In genomic region chr11:77242912-77243311, GRCm38 (mm10) we compare ENCODE assay signal across 14 mouse cellular contexts. TPM values are rescaled to one million over a fixed set of nuclear protein-coding genes. Genes with fewer than 3 reads are reported as not detected.
DNase-seq lines count a peak whose midpoint lies in the region; ATAC-seq and TF ChIP-seq lines count a peak whose summit lies in the region.
"Had no signal": no experiment of that assay in that cellular context is flagged by ENCODE, and none has a peak within 500 bp of the region (broad histone marks: within the 10 kb centered on the region; RNA-seq: fewer than 3 reads in every experiment).

No protein-coding gene starts in this region.

- ATAC-seq in kidney, postnatal 0 days (replicated peaks; ENCODE audit: low FRiP score, low read depth), result no peak
- ATAC-seq in midbrain, embryonic 14.5 days (ENCODE audit: low FRiP score, low TSS enrichment), result no peak
- ATAC-seq in midbrain, postnatal 0 days (ENCODE audit: low FRiP score), result no peak

- H3K9ac ChIP-seq in kidney, postnatal 0 days (ENCODE audit: low read depth, low read length), result no peak overlapping the region
- no peak overlapping the region for H3K9ac ChIP-seq in midbrain, embryonic 14.5 days (replicated peaks; ENCODE audit: low read length)
- H3K9ac ChIP-seq in midbrain, postnatal 0 days (replicated peaks; ENCODE audit: low read length, poor library complexity, severe bottlenecking), result no peak overlapping the region
- no peak overlapping the region for H3K9ac ChIP-seq in MEL (ENCODE audit: control insufficient read depth, low read depth, low read length, poor library complexity, severe bottlenecking)
- H3K9ac ChIP-seq: hindbrain, embryonic 13.5 days had no signal

- H3K4me3 ChIP-seq in kidney, postnatal 0 days (replicated peaks; ENCODE audit: low read depth, low read length), result no peak overlapping the region
- H3K4me3 ChIP-seq in midbrain, embryonic 14.5 days (replicated peaks; ENCODE audit: low read depth, low read length), result no peak overlapping the region
- H3K4me3 ChIP-seq in midbrain, postnatal 0 days (ENCODE audit: low read depth, low read length), result no peak overlapping the region
- H3K4me3 ChIP-seq in MEL (ENCODE audit: control insufficient read depth in 1 of 2, insufficient read depth in 1 of 2, low read depth in 2 of 2, low read length in 2 of 2) (no peak overlapping the region), myocyte (no peak overlapping the region)
- H3K4me3 ChIP-seq: hindbrain, embryonic 13.5 days had no signal

- DNase-seq in kidney, postnatal 0 days (ENCODE audit: low spot score), result peak; percentile 58
- no peak for DNase-seq in kidney, postnatal 36 days
- peak; percentile 25 for DNase-seq in midbrain, embryonic 14.5 days
- DNase-seq in midbrain, postnatal 0 days (ENCODE audit: low spot score), result no peak
- peak; percentile 56 for DNase-seq in MEL (ENCODE audit: low read depth, low spot score)
- DNase-seq in adrenal gland, adult 18-20 months (ENCODE audit: low spot score in 2 of 2), result no peak
- no peak for DNase-seq in kidney, postnatal 4 days
- DNase-seq: adrenal gland, adult 8-10 months; cerebellum, adult 18-20 months; kidney, adult 11 months; layer of hippocampus, postnatal 36 days; thymus, postnatal 36 days had no signal

- H3K27ac ChIP-seq in kidney, postnatal 0 days, result no peak overlapping the region
- H3K27ac ChIP-seq in midbrain, embryonic 14.5 days (replicated peaks; ENCODE audit: low read depth, low read length), result no peak overlapping the region
- H3K27ac ChIP-seq in midbrain, postnatal 0 days (ENCODE audit: low read depth, low read length), result no peak overlapping the region
- no peak overlapping the region for H3K27ac ChIP-seq in MEL (ENCODE audit: control insufficient read depth, low read depth, low read length)
- H3K27ac ChIP-seq: hindbrain, embryonic 13.5 days had no signal

- no peak overlapping the region for H3K4me2 ChIP-seq in kidney, postnatal 0 days (ENCODE audit: low read length)
- H3K4me2 ChIP-seq in midbrain, embryonic 14.5 days (ENCODE audit: low read length), result no peak overlapping the region
- H3K4me2 ChIP-seq in midbrain, postnatal 0 days (ENCODE audit: low read depth, low read length, poor library complexity, severe bottlenecking), result no peak overlapping the region
- H3K4me2 ChIP-seq in myocyte (ENCODE audit: low read depth), result peak overlapping the region; percentile 28
- H3K4me2 ChIP-seq: hindbrain, embryonic 13.5 days had no signal

- H3K27me3 ChIP-seq in kidney, postnatal 0 days (ENCODE audit: insufficient read depth, low read length), result no peaks in the 10 kb centered on the region
- H3K27me3 ChIP-seq in midbrain, embryonic 14.5 days (ENCODE audit: control insufficient read depth, insufficient read depth, low read length), result no peaks in the 10 kb centered on the region
- H3K27me3 ChIP-seq in midbrain, postnatal 0 days (ENCODE audit: insufficient read depth, low read length), result no peaks in the 10 kb centered on the region
- H3K27me3 ChIP-seq in MEL (ENCODE audit: control insufficient read depth in 1 of 2, insufficient read depth in 2 of 2, low read length in 2 of 2) (no peaks in the 10 kb centered on the region), myocyte (ENCODE audit: control insufficient read depth, insufficient read depth, insufficient read length) (no peaks in the 10 kb centered on the region)
- H3K27me3 ChIP-seq: hindbrain, embryonic 13.5 days had no signal

- H3K79me2 ChIP-seq in MEL (ENCODE audit: control insufficient read depth, insufficient read depth, low read length, poor library complexity), result no peaks in the 10 kb centered on the region; the same call in none of the 2 replicates
- no peaks in the 10 kb centered on the region for H3K79me2 ChIP-seq in myocyte (ENCODE audit: control insufficient read depth, insufficient read depth)

- H3ac ChIP-seq in myocyte (ENCODE audit: control insufficient read depth, insufficient read length), result no peak overlapping the region

- TF ChIP-seq RAD21 in MEL (IDR thresholded peaks at IDR 0.05; ENCODE audit: low read depth, low read length), result no peak

- peak; percentile 36 to 64; a peak in 1 of 4 replicates for TF ChIP-seq EP300 in MEL (IDR thresholded peaks at IDR 0.05; ENCODE audit: low read depth in 1 of 2, low read length in 2 of 2)

- no peaks in the 10 kb centered on the region for H3K36me3 ChIP-seq in kidney, postnatal 0 days (ENCODE audit: insufficient read depth, low read length)
- H3K36me3 ChIP-seq in midbrain, embryonic 14.5 days (ENCODE audit: control insufficient read depth, insufficient read depth, low read length), result no peaks in the 10 kb centered on the region
- H3K36me3 ChIP-seq in midbrain, postnatal 0 days (ENCODE audit: insufficient read depth, low read length), result no peaks in the 10 kb centered on the region
- H3K36me3 ChIP-seq in MEL (ENCODE audit: control insufficient read depth in 1 of 2, insufficient read depth in 2 of 2, low read length in 2 of 2), result peaks cover 0 to 32% of the 10 kb centered on the region in 2 experiments; a peak in 2 of 4 replicates
- no peaks in the 10 kb centered on the region for H3K36me3 ChIP-seq in myocyte (ENCODE audit: control insufficient read depth, insufficient read depth)
- H3K36me3 ChIP-seq: hindbrain, embryonic 13.5 days had no signal

- no peaks in the 10 kb centered on the region for H3K4me1 ChIP-seq in kidney, postnatal 0 days (replicated peaks; ENCODE audit: insufficient read depth, low read length)
- no peaks in the 10 kb centered on the region for H3K4me1 ChIP-seq in midbrain, embryonic 14.5 days (ENCODE audit: control insufficient read depth, insufficient read depth, low read length)
- no peaks in the 10 kb centered on the region for H3K4me1 ChIP-seq in midbrain, postnatal 0 days (ENCODE audit: insufficient read depth, low read length)
- peaks cover 14 to 21% of the 10 kb centered on the region in 2 experiments for H3K4me1 ChIP-seq in MEL (ENCODE audit: control insufficient read depth in 1 of 2, insufficient read depth in 2 of 2, low read length in 2 of 2)
- H3K4me1 ChIP-seq: hindbrain, embryonic 13.5 days had no signal

- no peaks in the 10 kb centered on the region for H3K9me3 ChIP-seq in kidney, postnatal 0 days (replicated peaks; ENCODE audit: low read length)
- H3K9me3 ChIP-seq in midbrain, embryonic 14.5 days (ENCODE audit: control insufficient read depth, low read length), result no peaks in the 10 kb centered on the region
- no peaks in the 10 kb centered on the region for H3K9me3 ChIP-seq in midbrain, postnatal 0 days (ENCODE audit: low read length)
- no peaks in the 10 kb centered on the region for H3K9me3 ChIP-seq in MEL (replicated peaks; ENCODE audit: insufficient read depth, low read length)
- H3K9me3 ChIP-seq: hindbrain, embryonic 13.5 days had no signal

- 49% methylated on average over 2 of the region's 2 CpGs for WGBS in kidney, postnatal 0 days
- WGBS in midbrain, embryonic 14.5 days, result 81% methylated on average over 2 of the region's 2 CpGs
- WGBS in midbrain, postnatal 0 days, result 62% methylated on average over 2 of the region's 2 CpGs

- TF ChIP-seq CTCF in kidney, postnatal 0 days (IDR thresholded peaks at IDR 0.05; ENCODE audit: low read depth), result no peak
- TF ChIP-seq CTCF in midbrain, postnatal 0 days (IDR thresholded peaks at IDR 0.05), result no peak
- no peak for TF ChIP-seq CTCF in MEL (IDR thresholded peaks at IDR 0.05 in 2 of 3, conservative IDR thresholded peaks at IDR 0.05 in 1 of 3; ENCODE audit: control insufficient read depth in 1 of 3, insufficient read depth in 1 of 3, low read depth in 2 of 3, low read length in 3 of 3, poor library complexity in 1 of 3, severe bottlenecking in 1 of 3)

- TF ChIP-seq POLR2A in MEL (IDR thresholded peaks at IDR 0.05; ENCODE audit: control insufficient read depth in 1 of 2, insufficient read depth in 1 of 2, low read depth in 1 of 2, low read length in 2 of 2, poor library complexity in 1 of 2) (no peak), myocyte (IDR thresholded peaks at IDR 0.05; ENCODE audit: insufficient read length, low read depth) (no peak)

TF ChIP-seq in MEL, 35 proteins besides CTCF, POLR2A, EP300 and RAD21:
- 0 out of 2 replicates have a peak, but pooled peaks have one; percentile 40 for TF ChIP-seq ETS1 (IDR thresholded peaks at IDR 0.05; ENCODE audit: low read depth, low read length)
- TF ChIP-seq MEF2A (IDR thresholded peaks at IDR 0.05; ENCODE audit: extremely low read depth, insufficient replicate concordance, low read depth, low read length, poor library complexity, severe bottlenecking), result peak; percentile 49; the same call in 1 of the 2 replicates
- no peak for TF ChIP-seq HCFC1 (IDR thresholded peaks at IDR 0.05; ENCODE audit: low read depth, low read length)

TF ChIP-seq in myocyte, 11 proteins besides CTCF, POLR2A, EP300 and RAD21 (continues in another document):
- TF ChIP-seq E2F4 (IDR thresholded peaks at IDR 0.05; ENCODE audit: insufficient read depth), result no peak
- no peak for TF ChIP-seq MYOD1 (IDR thresholded peaks at IDR 0.05; ENCODE audit: control insufficient read depth in 1 of 3, insufficient read length in 2 of 3, low read depth in 2 of 3)
- TF ChIP-seq USF1 (IDR thresholded peaks at IDR 0.05; ENCODE audit: low read depth), result no peak
- no peak for TF ChIP-seq SRF (IDR thresholded peaks at IDR 0.05; ENCODE audit: control insufficient read depth, insufficient read length, low read depth)
- no peak for TF ChIP-seq MYOG (IDR thresholded peaks at IDR 0.05; ENCODE audit: control insufficient read depth in 1 of 3, insufficient read depth in 1 of 3, insufficient read length in 2 of 3, low read depth in 2 of 3)
- no peak for TF ChIP-seq POLR2AphosphoS2 (IDR thresholded peaks at IDR 0.05; ENCODE audit: insufficient read length, low read depth)

RNA-seq across cellular contexts. Expression of gene Ssh2, which starts 26.8 kb away (rescaled TPM):
- 3.9 and 4.6 TPM in 2 replicates for polyA plus RNA-seq in kidney, postnatal 0 days (2015; fragmentation: Nextera tagmentation; extraction: Ambion mirVana)
- 23.0 and 26.6 TPM in 2 replicates for polyA plus RNA-seq in midbrain, embryonic 14.5 days (2014; fragmentation: Nextera tagmentation; extraction: Ambion mirVana)
- 43.2 and 49.1 TPM in 2 replicates for total RNA-seq in midbrain, postnatal 0 days (2014; rRNA removed)
- polyA plus RNA-seq in midbrain, postnatal 0 days (2015; fragmentation: Nextera tagmentation; extraction: Ambion mirVana), result 12.1 and 14.5 TPM in 2 replicates
- total RNA-seq in MEL (2012; rRNA removed), result 6.3 and 9.7 TPM in 2 replicates
- 10 to 100 TPM; 16.5 to 29.2 TPM for polyA plus RNA-seq in MEL (2012; ENCODE audit: insufficient read depth in 1 of 2, insufficient read length in 2 of 2, low read depth in 1 of 2, low replicate concordance in 2 of 2, missing spikeins in 1 of 2)
- 4.8 TPM for polyA plus RNA-seq in myocyte (2012; fragmentation: generic; extraction: Trizol)
- 10 to 100 TPM; 19.5 to 22.3 TPM for total RNA-seq in adrenal gland, adult 18-20 months (2021)

RNA-seq across cellular contexts. Expression of gene Efcab5, which starts 54.1 kb away (rescaled TPM):
- polyA plus RNA-seq in kidney, postnatal 0 days (2015; fragmentation: Nextera tagmentation; extraction: Ambion mirVana), result 0.34 and 0.37 TPM in 2 replicates
- 0.55 and 1.1 TPM in 2 replicates for polyA plus RNA-seq in midbrain, embryonic 14.5 days (2014; fragmentation: Nextera tagmentation; extraction: Ambion mirVana)
- 0.44 and 1.3 TPM in 2 replicates for total RNA-seq in midbrain, postnatal 0 days (2014; rRNA removed)
- 0.51 and 0.65 TPM in 2 replicates for polyA plus RNA-seq in midbrain, postnatal 0 days (2015; fragmentation: Nextera tagmentation; extraction: Ambion mirVana)
- 0.23 and 0.27 TPM in 2 replicates for total RNA-seq in MEL (2012; rRNA removed)
- polyA plus RNA-seq in MEL (2012; ENCODE audit: insufficient read depth in 1 of 2, insufficient read length in 2 of 2, low read depth in 1 of 2, low replicate concordance in 2 of 2, missing spikeins in 1 of 2) (under 1 TPM in 1 of 2 experiments, not detected in 1; 0.29 TPM), myocyte (2012; fragmentation: generic; extraction: Trizol) (0.04 TPM)
- under 1 TPM; 0.22 to 0.80 TPM for total RNA-seq in adrenal gland, adult 18-20 months (2021)

Comparison
In these comparisons a context has a peak if more than half of its experiments do, and no peak if none do; other contexts are left out.
1. DNase-seq: peak in kidney, postnatal 0 days (single experiment), midbrain, embryonic 14.5 days (single experiment) and MEL (single experiment); none in kidney, postnatal 36 days (0 of 2), midbrain, postnatal 0 days (single experiment), adrenal gland, adult 18-20 months (0 of 2) and kidney, postnatal 4 days (0 of 2).